Mouse (Mus musculus) heart, embryonic 16.5 days (tissue): Measurements from ENCODE around the gene Gpr85. TPM values are rescaled to one million over a fixed set of nuclear protein-coding genes. Genes with fewer than 3 reads are reported as not detected.
A peak's percentile ranks its signal among the peaks of the same experiment; 100 is the strongest.

Source experiments
- ATAC-seq: fragments of 200-750 bp; cut with Nextera tagmentation; replicated peaks from 2 replicates; pipeline ENCODE4 v1.8.0; 2017; ENCODE audit warnings: moderate number of reproducible peaks; ENCODE audit not compliant: insufficient read depth, low FRiP score; ENCODE audit errors: extremely low read depth
- H3K27ac ChIP-seq: fragments of 300-500 bp; sonication (generic); 2 replicates; pipeline ENCODE4 v1.5.1; 2014; ENCODE audit warnings: mild to moderate bottlenecking, low read length, control low read depth, moderate library complexity
- H3K27me3 ChIP-seq: fragments of 300-500 bp; sonication (generic); 2 replicates; pipeline ENCODE4 v1.6.1; 2014; ENCODE audit warnings: low read length, mixed read lengths; ENCODE audit not compliant: control insufficient read depth, insufficient read depth
- H3K36me3 ChIP-seq: fragments of 300-500 bp; sonication (generic); 2 replicates; pipeline ENCODE4 v1.6.1; 2014; ENCODE audit not compliant: control insufficient read depth, insufficient read depth
- H3K4me1 ChIP-seq: fragments of 300-500 bp; sonication (generic); 2 replicates; pipeline ENCODE4 v1.6.1; 2014; ENCODE audit warnings: low read length, mixed read lengths; ENCODE audit not compliant: control insufficient read depth, insufficient read depth
- H3K4me2 ChIP-seq: fragments of 300-500 bp; sonication (generic); 2 replicates; pipeline ENCODE4 v1.6.1; 2014; ENCODE audit warnings: low read depth, mild to moderate bottlenecking, control low read depth, low read length
- H3K4me3 ChIP-seq: fragments of 300-500 bp; sonication (generic); 2 replicates; pipeline ENCODE4 v1.5.1; 2014; ENCODE audit warnings: mild to moderate bottlenecking, control low read depth, low read length
- H3K9ac ChIP-seq: fragments of 300-500 bp; sonication (generic); 2 replicates; pipeline ENCODE4 v1.6.1; 2014; ENCODE audit warnings: low read length, control low read depth
- H3K9me3 ChIP-seq: fragments of 300-500 bp; sonication (generic); replicated peaks from 2 replicates; pipeline ENCODE4 v1.6.1; 2016; ENCODE audit warnings: low read length; ENCODE audit not compliant: control insufficient read depth
- WGBS: fragments of 180-500 bp; shearing (Covaris S2); extraction: QIAGEN DNeasy Blood & Tissue Kit; methylation state at CpG from one replicate; pipeline ENCODE4 v1.1.7; 2014; 5-methylcytosine and 5-hydroxymethylcytosine counted together
- polyA plus RNA-seq: library from polyadenylated mRNA; unstranded; fragments of >200 nt; fragmentation: Nextera tagmentation; extraction: Ambion mirVana; gene quantifications from 2 replicates; pipeline ENCODE4 v1.2.1, GENCODE M21; 2015

Gene Gpr85
- 2.0 and 2.2 TPM in 2 replicates for polyA plus RNA-seq

GRCm38 (mm10) chr6:13839345-13840054, at the start of gene Gpr85:
Gpr85 (minus strand) TSS chr6:13839942.
- peak within 1 kb of the TSS; percentile 75 for H3K4me2 ChIP-seq
- peak within 1 kb of the TSS; percentile 60 for H3K4me3 ChIP-seq
- peak within 1 kb of the TSS; percentile 76 for H3K9ac ChIP-seq
- H3K27me3 ChIP-seq, result no peaks in the 10 kb centered on the region
- peak within 1 kb of the TSS; percentile 49 for H3K27ac ChIP-seq
- peaks cover 3% of the 10 kb centered on the region; the same call in 1 of the 2 replicates for H3K4me1 ChIP-seq
- WGBS, result 39% methylated on average over 18 of the region's 18 CpGs
- H3K36me3 ChIP-seq, result no peaks in the 10 kb centered on the region
- no peak for ATAC-seq
- no peaks in the 10 kb centered on the region for H3K9me3 ChIP-seq

DNA sequence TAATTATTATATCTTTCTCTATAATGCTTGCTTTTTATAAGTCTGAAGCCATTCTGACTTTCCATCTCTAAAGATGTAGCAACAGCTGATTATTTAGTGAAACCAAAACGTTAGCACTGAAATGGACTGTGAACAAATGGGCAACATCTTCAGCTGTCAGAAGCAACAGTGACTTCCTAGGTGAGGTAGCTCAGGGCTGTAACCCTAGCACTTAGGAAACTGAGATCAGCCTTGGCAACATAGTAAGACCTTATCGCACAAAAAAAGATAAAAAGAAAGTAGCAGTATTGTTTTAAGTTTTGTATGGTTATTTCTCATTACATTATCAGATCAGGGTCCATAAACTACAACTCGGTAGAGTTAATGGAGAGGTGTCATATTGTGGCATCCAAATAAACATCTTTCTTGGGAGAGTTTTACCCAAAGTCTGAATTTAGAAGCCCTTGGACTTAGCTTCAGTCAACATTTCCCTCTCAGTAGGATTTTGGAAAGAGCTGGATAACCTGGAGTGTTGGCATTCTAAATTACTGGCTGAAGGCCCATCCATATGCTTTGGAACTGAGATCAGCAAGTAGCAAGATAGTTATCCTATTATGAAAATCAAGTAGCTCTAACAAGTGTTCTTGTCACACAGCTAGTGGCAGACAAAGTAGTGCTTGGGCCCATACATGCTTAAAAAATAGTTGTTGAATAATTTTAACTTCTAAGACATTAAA, 45.3 kb upstream of the Gpr85 start:
- H3K4me2 ChIP-seq, result no peak overlapping the region
- H3K27ac ChIP-seq, result no peak overlapping the region
- H3K4me1 ChIP-seq, result no peaks in the 10 kb centered on the region
- no peaks in the 10 kb centered on the region for H3K9me3 ChIP-seq
- 75% methylated on average over 3 of the region's 3 CpGs for WGBS
- ATAC-seq, result no peak
- H3K4me3 ChIP-seq, result no peak overlapping the region
- H3K36me3 ChIP-seq, result peaks cover 3% of the 10 kb centered on the region; the same call in 1 of the 2 replicates
- no peak overlapping the region for H3K9ac ChIP-seq
- no peaks in the 10 kb centered on the region for H3K27me3 ChIP-seq

DNA sequence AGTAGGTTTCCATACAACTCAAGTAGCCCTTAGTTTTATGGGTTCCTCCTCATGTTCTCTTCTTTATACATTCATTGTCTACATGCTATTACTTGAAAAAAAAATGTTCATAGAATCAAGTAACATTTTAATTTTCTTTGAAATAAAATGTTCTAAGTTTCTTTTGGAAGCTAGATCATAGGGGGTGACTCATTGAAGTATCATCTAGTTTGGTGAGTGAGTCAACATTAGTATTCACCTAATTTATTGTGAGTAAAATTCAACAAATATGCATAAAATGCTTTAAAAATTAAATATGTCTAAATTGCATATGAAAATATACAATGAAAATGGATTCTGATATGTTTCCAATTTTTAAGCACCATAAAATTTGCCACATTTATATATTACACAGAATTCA, 43.2 kb upstream of the Gpr85 start:
- H3K9me3 ChIP-seq, result no peaks in the 10 kb centered on the region
- H3K4me1 ChIP-seq, result no peaks in the 10 kb centered on the region
- ATAC-seq, result no peak

GRCm38 (mm10) chr6:13873959-13874358, 34.2 kb upstream of the Gpr85 start:
- no peak overlapping the region for H3K27ac ChIP-seq
- no peak overlapping the region for H3K4me3 ChIP-seq
- 89% methylated on average over 2 of the region's 2 CpGs for WGBS
- no peak for ATAC-seq
- H3K9me3 ChIP-seq, result no peaks in the 10 kb centered on the region
- peaks cover 9% of the 10 kb centered on the region; the same call in 1 of the 2 replicates for H3K4me1 ChIP-seq
- no peak overlapping the region for H3K4me2 ChIP-seq
- H3K27me3 ChIP-seq, result no peaks in the 10 kb centered on the region
- 0 out of 2 replicates have a peak, but pooled peaks cover 2% of the 10 kb centered on the region for H3K36me3 ChIP-seq
- no peak overlapping the region for H3K9ac ChIP-seq

More for the DNA sequence above, 43.2 kb upstream of the Gpr85 start:
- H3K36me3 ChIP-seq, result peaks cover 3% of the 10 kb centered on the region; the same call in 1 of the 2 replicates
- H3K9ac ChIP-seq, result no peak overlapping the region
- H3K27ac ChIP-seq, result no peak overlapping the region
- no peaks in the 10 kb centered on the region for H3K27me3 ChIP-seq
- no peak overlapping the region for H3K4me2 ChIP-seq
- H3K4me3 ChIP-seq, result no peak overlapping the region

DNA sequence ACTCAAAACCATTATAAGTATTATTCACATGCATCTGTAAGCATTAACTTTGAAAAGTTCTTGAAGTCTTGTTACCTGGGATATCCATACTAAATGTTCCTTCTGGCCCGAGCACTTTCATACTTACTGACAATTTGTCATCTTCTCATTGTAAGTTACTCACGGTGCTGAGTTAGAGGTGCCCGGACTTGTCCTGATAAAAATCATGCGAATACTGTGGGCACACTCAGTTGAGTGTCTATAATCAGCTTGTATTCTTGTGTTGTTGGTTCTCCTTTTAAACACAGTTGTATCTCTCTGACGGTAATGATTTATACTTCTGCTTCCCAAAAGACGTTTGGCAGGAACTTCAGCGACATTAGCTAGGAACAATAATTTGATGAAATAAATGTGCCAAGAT, 32.3 kb upstream of the Gpr85 start:
- 60% methylated on average over 7 of the region's 7 CpGs for WGBS
- H3K9ac ChIP-seq, result no peak overlapping the region; the same call in 1 of the 2 replicates

DNA sequence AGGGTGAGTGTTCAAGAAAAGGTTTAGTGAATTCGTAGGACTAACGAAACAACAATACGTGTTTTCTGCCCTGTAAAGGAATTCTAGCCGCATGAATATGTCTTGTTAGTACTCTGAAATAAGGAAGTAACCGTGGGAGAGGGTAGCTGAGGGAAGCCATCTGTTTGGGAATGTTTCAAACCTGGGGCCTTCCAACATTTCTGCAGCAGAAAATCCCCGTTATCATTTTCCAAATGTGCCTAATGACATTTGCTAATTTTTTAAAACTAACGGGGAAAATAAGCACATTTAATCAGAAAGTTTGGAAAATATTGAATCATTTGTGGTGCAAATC, 31.9 kb upstream of the Gpr85 start:
- Histone ChIP-seq H3K4me1 (peaks cover 9% of the 10 kb centered on the region; the same call in 1 of the 2 replicates), H3K9ac (peak overlapping the region; percentile 87), H3K4me3 (peak overlapping the region; percentile 87), H3K9me3 (no peaks in the 10 kb centered on the region), H3K4me2 (peak overlapping the region; percentile 60), H3K27me3 (no peaks in the 10 kb centered on the region), H3K27ac (peak overlapping the region; percentile 94), H3K36me3 (peaks cover 8% of the 10 kb centered on the region)
- 1% methylated on average over 7 of the region's 7 CpGs for WGBS
- ATAC-seq, result peak; percentile 40

More for the DNA sequence above, 32.3 kb upstream of the Gpr85 start:
- no peak for ATAC-seq
- H3K9me3 ChIP-seq, result no peaks in the 10 kb centered on the region
- H3K4me2 ChIP-seq, result peak overlapping the region; percentile 60
- no peak overlapping the region for H3K27ac ChIP-seq
- peaks cover 9% of the 10 kb centered on the region; the same call in 1 of the 2 replicates for H3K4me1 ChIP-seq
- H3K4me3 ChIP-seq, result peak overlapping the region; percentile 5
- H3K27me3 ChIP-seq, result no peaks in the 10 kb centered on the region
- H3K36me3 ChIP-seq, result peaks cover 8% of the 10 kb centered on the region

- peak; percentile 100 for ATAC-seq
- 1% methylated on average over 19 of the region's 19 CpGs for WGBS
- Histone ChIP-seq H3K27ac (peak within 1 kb of the TSS; percentile 94), H3K4me2 (peak within 1 kb of the TSS; percentile 72), H3K9me3 (no peaks in the 10 kb centered on the region), H3K27me3 (no peaks in the 10 kb centered on the region), H3K4me1 (peaks cover 9% of the 10 kb centered on the region; the same call in 1 of the 2 replicates), H3K36me3 (peaks cover 8% of the 10 kb centered on the region), H3K9ac (peak within 1 kb of the TSS; percentile 87), H3K4me3 (peak within 1 kb of the TSS; percentile 87)
Measured at GRCm38 (mm10) chr6:13870919-13871624, 31.3 kb upstream of the Gpr85 start, which contains the start of gene 2610001J05Rik. 2610001J05Rik (minus strand) TSS chr6:13871518.

- 38% methylated on average over 12 of the region's 12 CpGs for WGBS
Measured at GRCm38 (mm10) chr6:13870289-13870741, 30.6 kb upstream of the Gpr85 start.

More at GRCm38 (mm10) chr6:13870289-13870741, 30.6 kb upstream of the Gpr85 start:
- no peak overlapping the region for H3K27ac ChIP-seq
- H3K4me2 ChIP-seq, result peak overlapping the region; percentile 72
- H3K9me3 ChIP-seq, result no peaks in the 10 kb centered on the region
- H3K4me1 ChIP-seq, result peaks cover 9% of the 10 kb centered on the region; the same call in 1 of the 2 replicates
- H3K27me3 ChIP-seq, result no peaks in the 10 kb centered on the region
- peak overlapping the region; percentile 49 for H3K4me3 ChIP-seq
- ATAC-seq, result no peak
- peaks cover 8% of the 10 kb centered on the region for H3K36me3 ChIP-seq
- peak overlapping the region; percentile 68 for H3K9ac ChIP-seq
